Mouse (Mus musculus) hindbrain, embryonic 14.5 days (tissue): ENCODE data around the gene Trappc5. TPM values are rescaled to one million over a fixed set of nuclear protein-coding genes. Genes with fewer than 3 reads are reported as not detected.
A peak's percentile ranks its signal among the peaks of the same experiment; 100 is the strongest.

Source experiments
- ATAC-seq: fragments of 200-750 bp; cut with Nextera tagmentation; 2 replicates; pipeline ENCODE4 v1.8.0; 2017; ENCODE audit warnings: moderate number of reproducible peaks, mild to moderate bottlenecking, moderate TSS enrichment, moderate library complexity; ENCODE audit not compliant: low FRiP score
- DNase-seq: peaks from one replicate; pipeline ENCODE4 v3.0.0-alpha.2; 2015; ENCODE audit warnings: low spot score
- H3K27ac ChIP-seq: fragments of 300-500 bp; sonication (generic); 2 replicates; pipeline ENCODE4 v1.5.1; 2014; ENCODE audit warnings: mild to moderate bottlenecking, moderate library complexity
- H3K27me3 ChIP-seq: fragments of 300-500 bp; sonication (generic); 2 replicates; pipeline ENCODE4 v1.6.1; 2014; ENCODE audit warnings: mild to moderate bottlenecking, low read length, mixed read lengths; ENCODE audit not compliant: control insufficient read depth, insufficient read depth
- H3K36me3 ChIP-seq: fragments of 300-500 bp; sonication (generic); replicated peaks from 2 replicates; pipeline ENCODE4 v1.6.1; 2014; ENCODE audit not compliant: control insufficient read depth, insufficient read depth
- H3K4me1 ChIP-seq: fragments of 300-500 bp; sonication (generic); replicated peaks from 2 replicates; pipeline ENCODE4 v1.6.1; 2014; ENCODE audit warnings: antibody characterized with exemption, low read length, mixed read lengths; ENCODE audit not compliant: control insufficient read depth, insufficient read depth
- H3K4me2 ChIP-seq: fragments of 300-500 bp; sonication (generic); replicated peaks from 2 replicates; pipeline ENCODE4 v1.6.1; 2014; ENCODE audit warnings: mild to moderate bottlenecking, moderate library complexity
- H3K4me3 ChIP-seq: fragments of 300-500 bp; sonication (generic); replicated peaks from 2 replicates; pipeline ENCODE4 v1.5.1; 2014; ENCODE audit warnings: mild to moderate bottlenecking, low read length
- H3K9ac ChIP-seq: fragments of 300-500 bp; sonication (generic); 2 replicates; pipeline ENCODE4 v1.6.1; 2014
- H3K9me3 ChIP-seq: fragments of 300-500 bp; sonication (generic); 2 replicates; pipeline ENCODE4 v1.6.1; 2016; ENCODE audit warnings: low read length; ENCODE audit not compliant: control insufficient read depth
- WGBS: fragments of 180-500 bp; shearing (Covaris S2); extraction: QIAGEN DNeasy Blood & Tissue Kit; methylation state at CpG from one replicate; pipeline ENCODE4 v1.1.7; 2014; 5-methylcytosine and 5-hydroxymethylcytosine counted together
- polyA plus RNA-seq: library from polyadenylated mRNA; unstranded; fragments of >200 nt; fragmentation: Nextera tagmentation; extraction: Ambion mirVana; gene quantifications from 2 replicates; pipeline ENCODE4 v1.2.1, GENCODE M21; 2014

Trappc5 gene
- polyA plus RNA-seq, 1 experiment from 2014 or later = 47.7 TPM

DNA sequence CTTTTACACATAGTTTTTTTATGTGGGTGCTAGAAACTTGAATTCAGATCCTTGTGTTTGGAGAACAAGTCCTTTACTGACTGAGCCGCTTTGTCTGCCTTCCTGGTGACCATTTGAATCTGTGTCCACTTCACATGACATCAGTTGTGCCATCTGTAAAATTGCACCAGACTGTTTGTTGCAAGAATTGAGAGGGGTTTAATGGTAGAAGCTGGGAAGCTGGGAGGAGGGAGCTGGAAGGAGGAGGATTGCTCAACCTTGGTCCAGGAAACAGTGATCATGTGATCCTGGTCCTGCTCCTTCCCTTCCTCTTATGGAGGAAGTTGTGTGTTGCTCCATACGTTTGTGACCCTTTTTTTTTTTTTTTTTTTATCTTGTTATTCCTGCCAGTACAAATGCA is 27.8 kb upstream of the Trappc5 start:
- DNase-seq = no peak
- Histone ChIP-seq H3K27me3 (no peaks in the 10 kb centered on the region), H3K9ac (no peak overlapping the region), H3K27ac (no peak overlapping the region), H3K4me2 (no peak overlapping the region), H3K4me3 (no peak overlapping the region), H3K9me3 (no peaks in the 10 kb centered on the region), H3K4me1 (no peaks in the 10 kb centered on the region), H3K36me3 (no peaks in the 10 kb centered on the region)
- 62% methylated on average over 2 of the region's 2 CpGs for WGBS
- ATAC-seq = no peak

DNA sequence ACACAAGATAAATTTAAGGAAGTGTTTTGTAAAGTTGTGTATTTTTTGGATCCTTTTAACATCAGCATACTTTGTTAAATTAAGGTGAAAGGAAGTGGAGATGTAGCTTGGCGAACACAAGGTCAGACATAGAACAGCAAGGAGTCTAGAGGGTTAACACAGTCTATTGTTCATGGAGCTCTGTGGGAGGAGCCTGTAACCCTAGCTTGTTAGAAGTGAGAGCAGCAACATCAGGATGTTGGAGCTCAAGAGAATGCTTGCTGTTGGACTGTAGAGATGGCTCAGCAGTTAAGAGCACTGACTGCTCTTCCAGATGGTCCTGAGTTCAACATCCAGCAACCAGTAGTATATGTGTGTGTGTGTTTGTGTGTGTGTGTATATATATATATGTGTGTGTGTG is 27.1 kb upstream of the Trappc5 start:
- no peak overlapping the region for H3K4me2 ChIP-seq
- H3K4me1 ChIP-seq = no peaks in the 10 kb centered on the region
- no peaks in the 10 kb centered on the region for H3K27me3 ChIP-seq
- H3K9me3 ChIP-seq = no peaks in the 10 kb centered on the region
- ATAC-seq (no peak), DNase-seq (no peak)
- WGBS = 45% methylated on average over 1 of the region's 1 CpGs
- H3K4me3 ChIP-seq = no peak overlapping the region
- no peak overlapping the region for H3K27ac ChIP-seq
- H3K36me3 ChIP-seq = no peaks in the 10 kb centered on the region
- no peak overlapping the region for H3K9ac ChIP-seq

DNA sequence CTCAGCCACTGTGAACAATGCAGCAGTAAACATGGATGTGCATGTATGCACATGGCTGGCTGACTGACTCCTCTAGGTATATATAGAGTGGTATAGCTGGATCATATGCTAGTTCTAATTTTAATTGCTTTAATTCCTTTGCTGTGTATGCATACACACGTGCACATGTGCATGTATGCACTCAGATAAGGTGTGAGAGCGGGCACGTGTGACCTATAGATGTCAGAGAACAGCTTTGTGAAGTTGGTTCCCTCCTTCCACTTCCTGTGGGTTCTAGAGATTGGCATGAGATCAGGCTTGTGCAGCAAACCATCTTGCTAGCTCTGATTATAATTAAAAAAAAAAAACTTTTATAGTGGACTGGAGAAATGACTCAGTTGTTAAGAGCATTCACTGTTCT is 23.3 kb upstream of the Trappc5 start:
- H3K4me2 ChIP-seq = no peak overlapping the region
- H3K36me3 ChIP-seq = no peaks in the 10 kb centered on the region
- H3K9me3 ChIP-seq = no peaks in the 10 kb centered on the region
- no peaks in the 10 kb centered on the region for H3K27me3 ChIP-seq
- no peak overlapping the region for H3K27ac ChIP-seq
- 71% methylated on average over 3 of the region's 3 CpGs for WGBS
- H3K9ac ChIP-seq = no peak overlapping the region
- DNase-seq = no peak
- H3K4me1 ChIP-seq = peaks cover 3% of the 10 kb centered on the region; the same call in 1 of the 2 replicates
- no peak overlapping the region for H3K4me3 ChIP-seq
- ATAC-seq = no peak

DNA sequence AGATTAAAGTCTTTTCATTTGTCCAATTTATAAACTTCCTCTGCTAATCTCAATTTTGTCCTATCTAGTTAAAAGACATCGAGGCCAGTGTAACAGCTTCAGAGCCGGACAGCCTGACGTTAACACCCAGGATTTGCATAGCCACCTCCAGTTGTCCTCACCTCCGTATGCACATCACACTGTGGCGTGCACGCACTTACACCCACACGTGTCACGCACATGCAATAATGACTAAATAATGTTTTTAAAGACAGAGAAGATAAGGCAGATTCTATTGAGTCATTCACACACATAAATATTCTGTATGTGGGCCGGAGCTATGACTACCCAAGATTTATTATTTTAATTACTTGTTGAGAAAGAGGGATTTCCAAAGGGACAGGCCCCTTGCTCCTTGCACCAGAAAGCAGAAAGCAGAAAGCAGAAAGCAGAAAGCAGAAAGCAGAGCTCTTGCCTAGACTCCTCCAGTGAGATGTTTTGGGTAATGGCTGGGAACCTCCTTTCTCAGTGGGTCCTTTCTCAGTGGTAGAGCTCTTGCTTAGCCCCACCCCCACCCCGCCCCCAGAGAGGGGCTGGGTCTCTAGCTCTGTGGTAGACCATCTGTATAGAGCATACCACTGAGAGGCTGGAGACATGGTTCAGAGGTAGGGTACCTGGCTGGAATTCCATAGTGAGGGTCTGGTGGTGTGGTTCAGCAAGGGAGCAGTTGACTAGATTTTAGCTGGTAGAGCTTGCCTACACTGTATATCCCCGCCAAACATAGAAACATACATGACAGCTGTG is 21.2 kb upstream of the Trappc5 start:
- Histone ChIP-seq H3K27me3 (no peaks in the 10 kb centered on the region), H3K27ac (no peak overlapping the region), H3K36me3 (no peaks in the 10 kb centered on the region), H3K4me3 (no peak overlapping the region), H3K9ac (no peak overlapping the region), H3K9me3 (no peaks in the 10 kb centered on the region), H3K4me1 (peaks cover 3% of the 10 kb centered on the region; the same call in 1 of the 2 replicates), H3K4me2 (no peak overlapping the region)
- DNase-seq (no peak), ATAC-seq (no peak)
- 73% methylated on average over 11 of the region's 11 CpGs for WGBS

DNA sequence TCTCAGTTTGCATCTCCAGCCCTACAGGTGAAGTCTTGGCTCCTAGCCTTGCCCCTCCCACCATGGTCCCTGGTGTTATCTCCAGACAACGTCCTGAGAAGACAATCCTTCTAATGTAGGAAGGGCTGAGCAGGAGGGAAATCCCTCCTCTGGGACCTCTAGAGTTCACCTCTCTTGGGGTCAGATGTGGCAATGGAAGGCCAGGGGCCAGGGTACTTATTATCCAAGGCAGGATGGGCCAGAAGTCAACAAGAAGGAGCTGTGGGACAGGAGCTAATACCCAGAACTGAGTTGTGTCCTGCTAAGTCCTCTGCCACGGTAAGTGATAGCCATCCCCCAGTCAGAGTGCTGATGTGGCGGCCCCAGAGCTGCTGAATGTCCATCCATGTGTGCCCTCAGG is 20.6 kb upstream of the Trappc5 start, which contains the start of gene Retn:
Gene Retn, plus strand, starts transcription at position 245 of the 400 bp plus-strand sequence.
- 82% methylated on average over 3 of the region's 3 CpGs for WGBS
- no peak within 1 kb of the TSS for H3K27ac ChIP-seq

DNA sequence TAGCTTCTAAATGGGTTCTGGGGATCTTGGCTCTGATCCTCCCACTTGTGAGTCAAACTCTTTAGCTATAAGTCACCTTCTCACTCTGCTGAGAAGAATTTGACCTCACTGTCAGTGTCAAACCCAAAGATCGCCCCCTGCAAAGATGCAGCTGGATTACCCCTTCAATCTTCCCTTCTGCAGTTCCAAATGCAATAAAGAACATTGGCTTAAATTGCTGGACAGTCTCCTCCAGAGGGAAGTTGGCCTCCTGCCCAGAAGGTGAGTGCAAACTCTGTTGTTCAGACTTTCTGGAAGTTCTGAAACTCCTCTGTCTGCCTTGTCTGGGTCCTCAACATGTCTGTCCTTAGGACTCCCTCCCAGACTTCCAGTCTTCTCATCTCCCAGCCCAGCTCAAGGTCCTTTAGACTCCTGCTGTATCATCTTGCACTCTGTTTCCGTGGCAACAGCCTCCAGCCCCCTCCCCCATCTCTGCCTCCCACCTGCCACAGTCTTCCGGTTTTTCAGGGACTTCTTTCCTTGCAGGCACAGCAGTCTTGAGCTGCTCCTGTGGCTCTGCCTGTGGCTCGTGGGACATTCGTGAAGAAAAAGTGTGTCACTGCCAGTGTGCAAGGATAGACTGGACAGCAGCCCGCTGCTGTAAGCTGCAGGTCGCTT is 19.2 kb upstream of the Trappc5 start:
- H3K4me2 ChIP-seq = peak overlapping the region; percentile 30

More for the DNA sequence above, 20.6 kb upstream of the Trappc5 start, which contains the start of gene Retn:
- Histone ChIP-seq H3K9me3 (no peaks in the 10 kb centered on the region), H3K9ac (no peak within 1 kb of the TSS), H3K27me3 (no peaks in the 10 kb centered on the region), H3K4me1 (peaks cover 3% of the 10 kb centered on the region; the same call in 1 of the 2 replicates), H3K36me3 (no peaks in the 10 kb centered on the region), H3K4me3 (no peak within 1 kb of the TSS), H3K4me2 (no peak within 1 kb of the TSS)
- DNase-seq (no peak), ATAC-seq (no peak)

DNA sequence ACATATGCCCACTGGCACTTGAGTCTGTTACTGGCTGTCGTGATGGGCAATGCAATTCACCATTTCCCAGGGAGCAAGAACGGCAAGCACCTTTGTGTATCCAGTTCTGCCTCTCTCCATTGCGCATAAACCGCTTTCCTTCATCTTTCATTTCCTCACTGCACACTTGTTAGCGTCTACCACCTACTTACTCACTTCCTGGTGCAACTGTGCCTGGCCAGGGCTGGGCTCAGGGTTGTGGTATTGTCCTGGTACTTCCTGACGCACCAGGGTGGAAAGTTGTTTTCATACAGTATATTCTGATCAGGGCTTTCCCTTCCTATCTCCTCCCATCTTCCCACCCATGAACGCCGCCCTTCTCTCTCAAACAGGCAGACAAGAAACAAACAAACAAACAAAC is 15.2 kb upstream of the Trappc5 start:
- no peak for ATAC-seq

More for the DNA sequence above, 19.2 kb upstream of the Trappc5 start:
- Histone ChIP-seq H3K9ac (peak overlapping the region; percentile 11; the same call in 1 of the 2 replicates), H3K36me3 (no peaks in the 10 kb centered on the region), H3K4me1 (peaks cover 3% of the 10 kb centered on the region; the same call in 1 of the 2 replicates), H3K27me3 (no peaks in the 10 kb centered on the region), H3K4me3 (no peak overlapping the region), H3K27ac (no peak overlapping the region), H3K9me3 (no peaks in the 10 kb centered on the region)
- WGBS = 33% methylated on average over 7 of the region's 7 CpGs
- ATAC-seq (peak; percentile 27; the same call in 1 of the 2 replicates), DNase-seq (no peak)

DNA sequence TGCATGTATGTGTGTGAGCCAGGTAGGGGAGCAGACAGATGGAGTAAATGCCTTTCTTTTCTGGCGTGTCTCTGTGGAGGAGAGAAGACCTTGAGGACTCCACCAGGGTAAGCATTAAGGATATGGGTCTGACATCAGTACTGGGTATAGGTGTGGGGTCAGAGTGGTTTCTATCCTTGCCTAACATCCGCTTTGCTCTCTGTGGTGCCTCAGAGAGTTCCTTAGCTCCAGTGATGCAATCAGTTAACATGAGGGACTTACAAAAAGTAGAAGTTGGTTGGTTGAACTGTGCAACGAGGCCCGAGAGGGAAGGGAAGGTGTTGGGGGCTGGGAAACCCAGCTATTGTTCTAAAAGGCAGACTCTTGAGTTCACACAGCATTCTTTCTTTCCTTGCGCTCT is 11.7 kb upstream of the Trappc5 start:
- no peak for DNase-seq
- Histone ChIP-seq H3K9ac (no peak overlapping the region), H3K4me2 (no peak overlapping the region), H3K9me3 (no peaks in the 10 kb centered on the region), H3K27ac (no peak overlapping the region), H3K36me3 (no peaks in the 10 kb centered on the region), H3K4me3 (no peak overlapping the region), H3K27me3 (no peaks in the 10 kb centered on the region), H3K4me1 (no peaks in the 10 kb centered on the region)
- no peak for ATAC-seq
- WGBS = 61% methylated on average over 5 of the region's 5 CpGs

More for the DNA sequence above, 15.2 kb upstream of the Trappc5 start:
- Histone ChIP-seq H3K4me2 (no peak overlapping the region), H3K4me1 (peaks cover 3% of the 10 kb centered on the region; the same call in 1 of the 2 replicates), H3K9ac (no peak overlapping the region), H3K27ac (no peak overlapping the region), H3K4me3 (no peak overlapping the region), H3K36me3 (no peaks in the 10 kb centered on the region), H3K27me3 (no peaks in the 10 kb centered on the region), H3K9me3 (no peaks in the 10 kb centered on the region)
- whole genome bisulfite sequencing = 81% methylated on average over 8 of the region's 8 CpGs
- no peak for DNase-seq

DNA sequence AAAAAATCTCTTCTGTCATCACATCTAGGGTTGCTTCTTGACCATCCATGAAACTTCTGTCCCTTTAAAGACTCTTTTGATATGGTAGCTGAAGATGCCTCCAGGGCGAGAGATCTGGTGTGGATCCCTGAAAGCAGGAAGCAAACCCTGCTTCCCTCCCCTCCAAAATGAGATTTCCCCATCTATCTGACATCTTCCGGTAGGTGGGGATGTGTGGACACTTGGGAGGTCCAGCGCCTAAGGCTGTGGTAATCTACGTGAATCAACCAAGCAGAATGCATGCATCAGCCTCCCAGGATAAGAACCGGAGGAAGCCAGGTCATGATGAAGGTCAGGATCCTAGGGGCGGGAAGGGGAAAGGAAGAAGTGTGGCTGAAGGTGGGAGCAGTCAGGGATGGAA is 10.6 kb upstream of the Trappc5 start, which contains the start of gene Mcemp1:
Gene Mcemp1, plus strand, starts transcription at position 248 of the 400 bp plus-strand sequence.
- no peaks in the 10 kb centered on the region for H3K36me3 ChIP-seq
- no peaks in the 10 kb centered on the region for H3K9me3 ChIP-seq
- no peak within 1 kb of the TSS for H3K4me3 ChIP-seq
- no peak within 1 kb of the TSS for H3K27ac ChIP-seq
- H3K4me2 ChIP-seq = no peak within 1 kb of the TSS
- no peak for DNase-seq
- no peak for ATAC-seq
- H3K27me3 ChIP-seq = no peaks in the 10 kb centered on the region
- no peak within 1 kb of the TSS for H3K9ac ChIP-seq
- WGBS = 83% methylated on average over 6 of the region's 6 CpGs
- no peaks in the 10 kb centered on the region for H3K4me1 ChIP-seq
